Mouse (Mus musculus) hindbrain, postnatal 0 days (tissue): ENCODE results near the gene Ifnar2. TPM values are rescaled to one million over a fixed set of nuclear protein-coding genes. Genes with fewer than 3 reads are reported as not detected.
"Not testable (repeated sequence)": the region's sequence is repeated elsewhere in the genome, so short reads cannot be mapped to it uniquely, and the experiment has no call there.

Experiments used
- ATAC-seq: fragments of 200-750 bp; cut with Nextera tagmentation; 2 replicates; pipeline ENCODE4 v1.8.0; 2017; ENCODE audit warnings: mild to moderate bottlenecking, moderate TSS enrichment, moderate library complexity
- DNase-seq: peaks from one replicate; pipeline ENCODE4 v3.0.0-alpha.2; 2015; ENCODE audit warnings: low spot score
- H3K27ac ChIP-seq: fragments of 300-500 bp; sonication (generic); 2 replicates; pipeline ENCODE4 v1.5.1; 2014; ENCODE audit warnings: mild to moderate bottlenecking
- H3K27me3 ChIP-seq: fragments of 300-500 bp; sonication (generic); 2 replicates; pipeline ENCODE4 v1.6.1; 2014; ENCODE audit warnings: low read length, mixed read lengths; ENCODE audit not compliant: insufficient read depth
- H3K36me3 ChIP-seq: fragments of 300-500 bp; sonication (generic); 2 replicates; pipeline ENCODE4 v1.6.1; 2014; ENCODE audit warnings: low read length, mixed read lengths; ENCODE audit not compliant: insufficient read depth
- H3K4me1 ChIP-seq: fragments of 300-500 bp; sonication (generic); 2 replicates; pipeline ENCODE4 v1.6.1; 2014; ENCODE audit warnings: antibody characterized with exemption, low read length, mixed read lengths; ENCODE audit not compliant: insufficient read depth
- H3K4me2 ChIP-seq: fragments of 300-500 bp; sonication (generic); 2 replicates; pipeline ENCODE4 v1.6.1; 2014; ENCODE audit warnings: low read depth, mild to moderate bottlenecking, low read length, moderate library complexity, mixed read lengths
- H3K4me3 ChIP-seq: fragments of 300-500 bp; sonication (generic); 2 replicates; pipeline ENCODE4 v1.5.1; 2014; ENCODE audit warnings: low read length
- H3K9ac ChIP-seq: fragments of 300-500 bp; sonication (generic); replicated peaks from 2 replicates; pipeline ENCODE4 v1.6.1; 2014; ENCODE audit warnings: mild to moderate bottlenecking, low read length, moderate library complexity, mixed read lengths
- H3K9me3 ChIP-seq: fragments of 300-500 bp; sonication (generic); 2 replicates; pipeline ENCODE4 v1.6.1; 2016; ENCODE audit warnings: low read length, mixed read lengths
- CTCF ChIP-seq: IDR thresholded peaks from 2 replicates; pipeline ENCODE4 v1.5.1; 2016; ENCODE audit warnings: antibody characterized with exemption, control low read depth, low read depth
- WGBS: fragments of 180-500 bp; shearing (Covaris S2); extraction: QIAGEN DNeasy Blood & Tissue Kit; methylation state at CpG from one replicate; pipeline ENCODE4 v1.1.7; 2014; 5-methylcytosine and 5-hydroxymethylcytosine counted together
- polyA plus RNA-seq: library from polyadenylated mRNA; unstranded; fragments of >200 nt; fragmentation: Nextera tagmentation; extraction: Ambion mirVana; gene quantifications from 2 replicates; pipeline ENCODE4 v1.2.1, GENCODE M21; 2015
- total RNA-seq: library from RNA; depleted of rRNA; stranded (reverse); fragments of >200 nt; gene quantifications from 2 replicates; pipeline ENCODE4 v1.2.3, GENCODE M21; 2014

The Ifnar2 gene
- total and polyA plus RNA-seq, 2 experiments from 2014 or later = 20.9 to 49.9 TPM

DNA sequence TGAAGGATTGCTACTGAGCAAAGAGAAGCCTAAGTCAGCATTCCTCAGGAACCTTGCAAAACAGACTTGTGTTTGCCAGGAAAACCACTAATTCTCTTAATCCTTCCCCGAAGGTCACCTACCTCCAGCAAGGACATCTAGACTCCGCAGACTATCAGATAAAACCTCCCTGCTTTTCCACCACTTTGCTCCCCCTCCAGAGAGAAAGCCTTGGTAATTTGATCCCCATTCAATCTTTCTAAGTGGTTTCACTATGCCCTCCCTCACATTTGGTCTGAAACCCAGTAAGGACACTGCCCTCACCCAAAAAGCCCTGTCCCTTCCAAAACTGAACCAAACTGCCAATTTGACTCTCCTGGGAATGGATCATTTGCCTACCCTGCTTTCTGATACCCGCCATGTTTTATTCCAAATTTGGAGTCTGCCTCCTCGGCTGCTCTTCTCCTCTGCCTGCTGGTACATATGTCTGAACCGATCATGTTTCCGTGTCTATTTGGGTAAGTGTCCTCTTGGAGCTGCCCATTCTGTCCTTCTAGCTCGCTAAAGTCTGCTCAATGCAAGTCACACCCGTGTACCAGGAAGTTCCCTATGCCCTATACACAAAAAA lies 55.8 kb downstream of the Ifnar2 start:
- H3K4me3 ChIP-seq = no peak overlapping the region
- H3K4me1 ChIP-seq = no peaks in the 10 kb centered on the region
- no peak for ATAC-seq
- H3K27me3 ChIP-seq = no peaks in the 10 kb centered on the region
- H3K36me3 ChIP-seq = no peaks in the 10 kb centered on the region
- DNase-seq = no peak
- no peak overlapping the region for H3K4me2 ChIP-seq
- no peak overlapping the region for H3K27ac ChIP-seq
- 85% methylated on average over 8 of the region's 8 CpGs for WGBS
- no peaks in the 10 kb centered on the region for H3K9me3 ChIP-seq
- no peak for TF ChIP-seq CTCF
- no peak overlapping the region for H3K9ac ChIP-seq

GRCm38 (mm10) chr16:91432720-91433328 lies 60.2 kb downstream of the Ifnar2 start:
- DNase-seq = no peak
- 34% methylated on average over 5 of the region's 5 CpGs for WGBS
- ATAC-seq = no peak

GRCm38 (mm10) chr16:91433329-91433933 lies 60.8 kb downstream of the Ifnar2 start:
- no peaks in the 10 kb centered on the region for H3K36me3 ChIP-seq
- DNase-seq (no peak), ATAC-seq (no peak)
- H3K27me3 ChIP-seq = no peaks in the 10 kb centered on the region
- H3K27ac ChIP-seq = no peak overlapping the region
- H3K9ac ChIP-seq = no peak overlapping the region
- no peak overlapping the region for H3K4me3 ChIP-seq
- no peak overlapping the region for H3K4me2 ChIP-seq
- no peak for TF ChIP-seq CTCF
- 58% methylated on average over 8 of the region's 8 CpGs for WGBS
- H3K9me3 ChIP-seq = no peaks in the 10 kb centered on the region
- H3K4me1 ChIP-seq = no peaks in the 10 kb centered on the region

More at GRCm38 (mm10) chr16:91432720-91433328, 60.2 kb downstream of the Ifnar2 start:
- H3K27me3 ChIP-seq = no peaks in the 10 kb centered on the region
- no peaks in the 10 kb centered on the region for H3K36me3 ChIP-seq
- no peak overlapping the region for H3K9ac ChIP-seq
- TF ChIP-seq CTCF = no peak
- H3K27ac ChIP-seq = no peak overlapping the region
- H3K4me1 ChIP-seq = no peaks in the 10 kb centered on the region
- H3K4me2 ChIP-seq = no peak overlapping the region
- no peak overlapping the region for H3K4me3 ChIP-seq
- H3K9me3 ChIP-seq = no peaks in the 10 kb centered on the region

DNA sequence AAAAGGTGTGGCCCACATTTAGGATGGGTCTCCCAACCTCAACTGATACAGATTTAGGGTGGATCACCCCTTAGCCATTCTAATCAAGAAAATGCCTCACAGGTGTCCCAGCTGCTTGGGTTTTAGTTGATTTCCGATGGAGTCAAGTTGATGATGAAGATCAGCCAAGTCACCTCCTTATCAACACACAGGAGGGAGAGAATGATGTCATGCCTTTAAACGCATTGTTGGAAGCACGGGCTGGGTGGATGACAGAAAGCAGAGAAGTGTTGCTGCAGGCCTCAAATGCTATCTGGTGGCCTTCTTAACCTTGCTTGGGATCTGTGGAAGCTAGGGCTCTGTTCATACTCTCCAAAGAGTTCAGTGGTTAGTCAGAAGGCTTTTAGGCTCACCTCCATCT lies 61.5 kb downstream of the Ifnar2 start:
- TF ChIP-seq CTCF = no peak
- Histone ChIP-seq H3K4me1 (no peaks in the 10 kb centered on the region), H3K27ac (no peak overlapping the region), H3K36me3 (no peaks in the 10 kb centered on the region), H3K4me2 (no peak overlapping the region), H3K9me3 (no peaks in the 10 kb centered on the region), H3K9ac (no peak overlapping the region), H3K27me3 (no peaks in the 10 kb centered on the region), H3K4me3 (no peak overlapping the region)
- ATAC-seq (no peak), DNase-seq (no peak)
- WGBS = 89% methylated on average over 3 of the region's 3 CpGs

GRCm38 (mm10) chr16:91438081-91438480 lies 65.5 kb downstream of the Ifnar2 start:
- no peak for DNase-seq
- WGBS = 72% methylated on average over 3 of the region's 3 CpGs

DNA sequence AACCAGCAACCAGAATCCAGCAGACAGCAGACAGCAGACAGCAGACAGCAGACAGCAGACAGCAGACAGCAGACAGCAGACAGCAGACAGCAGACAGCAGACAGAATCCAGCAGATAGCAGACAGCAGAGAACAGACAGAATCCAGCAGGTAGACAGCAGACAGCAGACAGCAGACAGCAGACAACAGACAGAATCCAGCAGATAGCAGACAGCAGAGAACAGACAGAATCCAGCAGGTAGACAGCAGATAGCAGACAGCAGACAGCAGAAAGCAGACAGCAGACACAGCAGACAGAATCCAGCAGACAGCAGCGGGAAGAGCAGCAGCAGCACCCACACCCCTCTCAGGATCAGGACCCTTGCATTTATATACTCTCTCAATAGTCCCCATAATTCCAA lies 66.0 kb downstream of the Ifnar2 start:
- not testable (repeated sequence) for DNase-seq, H3K9ac ChIP-seq, H3K4me1 ChIP-seq, H3K36me3 ChIP-seq, H3K9me3 ChIP-seq, H3K4me2 ChIP-seq, H3K27me3 ChIP-seq, H3K27ac ChIP-seq, H3K4me3 ChIP-seq, ATAC-seq
- 76% methylated on average over 1 of the region's 1 CpGs for WGBS

More at GRCm38 (mm10) chr16:91438081-91438480, 65.5 kb downstream of the Ifnar2 start:
- Histone ChIP-seq H3K9ac (no peak overlapping the region), H3K27me3 (no peaks in the 10 kb centered on the region), H3K4me2 (no peak overlapping the region), H3K4me3 (no peak overlapping the region), H3K4me1 (no peaks in the 10 kb centered on the region), H3K27ac (no peak overlapping the region), H3K9me3 (no peaks in the 10 kb centered on the region), H3K36me3 (no peaks in the 10 kb centered on the region)
- no peak for TF ChIP-seq CTCF
- ATAC-seq = no peak

GRCm38 (mm10) chr16:91441366-91441765 lies 68.8 kb downstream of the Ifnar2 start:
- ATAC-seq (no peak), DNase-seq (peak; percentile 22)
- H3K27me3 ChIP-seq = no peaks in the 10 kb centered on the region
- WGBS = 59% methylated on average over 7 of the region's 7 CpGs
- H3K4me3 ChIP-seq = no peak overlapping the region
- no peaks in the 10 kb centered on the region for H3K4me1 ChIP-seq
- no peak overlapping the region for H3K9ac ChIP-seq
- H3K36me3 ChIP-seq = no peaks in the 10 kb centered on the region
- H3K9me3 ChIP-seq = no peaks in the 10 kb centered on the region
- TF ChIP-seq CTCF = peak; percentile 24; the same call in 1 of the 2 replicates
- no peak overlapping the region for H3K4me2 ChIP-seq
- H3K27ac ChIP-seq = no peak overlapping the region
